Mouse (Mus musculus): ENCODE data around the gene Otud5. TPM values are rescaled to one million over a fixed set of nuclear protein-coding genes. Genes with fewer than 3 reads are reported as not detected.
A peak's percentile ranks its signal among the peaks of the same experiment; 100 is the strongest.
"Not testable (repeated sequence)": the region's sequence is repeated elsewhere in the genome, so short reads cannot be mapped to it uniquely, and the experiment has no call there.

Otud5 gene
- polyA plus RNA-seq (2014; fragmentation: Nextera tagmentation; extraction: Ambion mirVana) = 35.9 and 40.8 TPM in 2 replicates

- DNase-seq (ENCODE audit: low spot score) (peak; percentile 92), ATAC-seq (ENCODE audit: insufficient read depth, low FRiP score, low TSS enrichment) (peak; percentile 98)
- H3K4me3 ChIP-seq (ENCODE audit: low read depth, low read length) = peak within 1 kb of the TSS; percentile 74
- H3K4me2 ChIP-seq (ENCODE audit: low read depth) = peak within 1 kb of the TSS; percentile 67
- no peaks in the 10 kb centered on the region for H3K9me3 ChIP-seq (ENCODE audit: control insufficient read depth, low read length)
- peaks cover 3% of the 10 kb centered on the region; the same call in 1 of the 2 replicates for H3K4me1 ChIP-seq (ENCODE audit: control insufficient read depth, insufficient read depth, low read length)
- 19% methylated on average over 66 of the region's 74 CpGs for WGBS
- peak within 1 kb of the TSS; percentile 77 for H3K9ac ChIP-seq (ENCODE audit: low read length)
- H3K27ac ChIP-seq (ENCODE audit: low read depth, low read length) = peak within 1 kb of the TSS; percentile 72
- H3K27me3 ChIP-seq (ENCODE audit: control insufficient read depth, insufficient read depth, low read length) = no peaks in the 10 kb centered on the region
- no peaks in the 10 kb centered on the region for H3K36me3 ChIP-seq (ENCODE audit: control insufficient read depth, insufficient read depth, low read length)
Observed at GRCm38 (mm10) chrX:7841163-7842162, at the start of gene Otud5. Gene Otud5, plus strand, starts transcription at chrX:7841364.

- DNase-seq (ENCODE audit: low spot score) = no peak
Observed at GRCm38 (mm10) chrX:7793361-7793760, 47.8 kb upstream of the Otud5 start.

GRCm38 (mm10) chrX:7795016-7795415 is 46.1 kb upstream of the Otud5 start:
- no peak overlapping the region for H3K4me2 ChIP-seq (ENCODE audit: low read depth)
- no peak for ATAC-seq (ENCODE audit: insufficient read depth, low FRiP score, low TSS enrichment)
- 26% methylated on average over 7 of the region's 7 CpGs for WGBS

More at GRCm38 (mm10) chrX:7793361-7793760, 47.8 kb upstream of the Otud5 start:
- no peaks in the 10 kb centered on the region for H3K27me3 ChIP-seq (ENCODE audit: control insufficient read depth, insufficient read depth, low read length)
- H3K4me2 ChIP-seq (ENCODE audit: low read depth) = no peak overlapping the region
- H3K9ac ChIP-seq (ENCODE audit: low read length) = no peak overlapping the region
- no peaks in the 10 kb centered on the region for H3K9me3 ChIP-seq (ENCODE audit: control insufficient read depth, low read length)
- WGBS = 50% methylated on average over 3 of the region's 3 CpGs
- H3K27ac ChIP-seq (ENCODE audit: low read depth, low read length) = no peak overlapping the region
- no peak for ATAC-seq (ENCODE audit: insufficient read depth, low FRiP score, low TSS enrichment)
- H3K36me3 ChIP-seq (ENCODE audit: control insufficient read depth, insufficient read depth, low read length) = no peaks in the 10 kb centered on the region
- no peaks in the 10 kb centered on the region for H3K4me1 ChIP-seq (ENCODE audit: control insufficient read depth, insufficient read depth, low read length)
- no peak overlapping the region for H3K4me3 ChIP-seq (ENCODE audit: low read depth, low read length)

GRCm38 (mm10) chrX:7797327-7797726 is 43.8 kb upstream of the Otud5 start:
- no peak for DNase-seq (ENCODE audit: low spot score)
- H3K27ac ChIP-seq (ENCODE audit: low read depth, low read length) = no peak overlapping the region
- no peaks in the 10 kb centered on the region; the same call in none of the 2 replicates for H3K36me3 ChIP-seq (ENCODE audit: control insufficient read depth, insufficient read depth, low read length)
- H3K4me2 ChIP-seq (ENCODE audit: low read depth) = no peak overlapping the region
- no peak overlapping the region for H3K9ac ChIP-seq (ENCODE audit: low read length)
- ATAC-seq (ENCODE audit: insufficient read depth, low FRiP score, low TSS enrichment) = no peak
- no peak overlapping the region for H3K4me3 ChIP-seq (ENCODE audit: low read depth, low read length)
- H3K27me3 ChIP-seq (ENCODE audit: control insufficient read depth, insufficient read depth, low read length) = no peaks in the 10 kb centered on the region
- H3K4me1 ChIP-seq (ENCODE audit: control insufficient read depth, insufficient read depth, low read length) = no peaks in the 10 kb centered on the region
- WGBS = 86% methylated on average over 3 of the region's 3 CpGs
- no peaks in the 10 kb centered on the region for H3K9me3 ChIP-seq (ENCODE audit: control insufficient read depth, low read length)

More at GRCm38 (mm10) chrX:7795016-7795415, 46.1 kb upstream of the Otud5 start:
- Histone ChIP-seq H3K36me3 (ENCODE audit: control insufficient read depth, insufficient read depth, low read length) (no peaks in the 10 kb centered on the region; the same call in 1 of the 2 replicates), H3K27me3 (ENCODE audit: control insufficient read depth, insufficient read depth, low read length) (no peaks in the 10 kb centered on the region), H3K27ac (ENCODE audit: low read depth, low read length) (no peak overlapping the region), H3K9ac (ENCODE audit: low read length) (no peak overlapping the region), H3K9me3 (ENCODE audit: control insufficient read depth, low read length) (no peaks in the 10 kb centered on the region), H3K4me3 (ENCODE audit: low read depth, low read length) (no peak overlapping the region), H3K4me1 (ENCODE audit: control insufficient read depth, insufficient read depth, low read length) (no peaks in the 10 kb centered on the region)
- no peak for DNase-seq (ENCODE audit: low spot score)

- 98% methylated on average over 2 of the region's 2 CpGs for WGBS
- not testable (repeated sequence) for H3K27ac ChIP-seq (ENCODE audit: low read depth, low read length); H3K9ac ChIP-seq (ENCODE audit: low read length); H3K4me2 ChIP-seq (ENCODE audit: low read depth); H3K36me3 ChIP-seq (ENCODE audit: control insufficient read depth, insufficient read depth, low read length); H3K27me3 ChIP-seq (ENCODE audit: control insufficient read depth, insufficient read depth, low read length); H3K4me1 ChIP-seq (ENCODE audit: control insufficient read depth, insufficient read depth, low read length); H3K4me3 ChIP-seq (ENCODE audit: low read depth, low read length); ATAC-seq (ENCODE audit: insufficient read depth, low FRiP score, low TSS enrichment); H3K9me3 ChIP-seq (ENCODE audit: control insufficient read depth, low read length); DNase-seq (ENCODE audit: low spot score)
Observed at GRCm38 (mm10) chrX:7802157-7802556, 39.0 kb upstream of the Otud5 start.

- H3K4me3 ChIP-seq (ENCODE audit: low read depth, low read length); H3K27me3 ChIP-seq (ENCODE audit: control insufficient read depth, insufficient read depth, low read length); DNase-seq (ENCODE audit: low spot score); H3K36me3 ChIP-seq (ENCODE audit: control insufficient read depth, insufficient read depth, low read length); H3K4me2 ChIP-seq (ENCODE audit: low read depth); H3K9ac ChIP-seq (ENCODE audit: low read length); ATAC-seq (ENCODE audit: insufficient read depth, low FRiP score, low TSS enrichment); H3K27ac ChIP-seq (ENCODE audit: low read depth, low read length); H3K4me1 ChIP-seq (ENCODE audit: control insufficient read depth, insufficient read depth, low read length); H3K9me3 ChIP-seq (ENCODE audit: control insufficient read depth, low read length): not testable (repeated sequence)
- WGBS = 55% methylated on average over 8 of the region's 8 CpGs
Observed at GRCm38 (mm10) chrX:7815016-7815415, 26.1 kb upstream of the Otud5 start.

- Histone ChIP-seq H3K27ac (ENCODE audit: low read depth, low read length) (no peak within 1 kb of the TSS), H3K9me3 (ENCODE audit: control insufficient read depth, low read length) (no peaks in the 10 kb centered on the region), H3K4me2 (ENCODE audit: low read depth) (peak within 1 kb of the TSS; percentile 38), H3K27me3 (ENCODE audit: control insufficient read depth, insufficient read depth, low read length) (no peaks in the 10 kb centered on the region), H3K4me3 (ENCODE audit: low read depth, low read length) (peak within 1 kb of the TSS; percentile 16), H3K9ac (ENCODE audit: low read length) (no peak within 1 kb of the TSS), H3K36me3 (ENCODE audit: control insufficient read depth, insufficient read depth, low read length) (no peaks in the 10 kb centered on the region), H3K4me1 (ENCODE audit: control insufficient read depth, insufficient read depth, low read length) (no peaks in the 10 kb centered on the region)
- peak; percentile 18 for DNase-seq (ENCODE audit: low spot score)
- WGBS = 25% methylated on average over 17 of the region's 24 CpGs
- no peak for ATAC-seq (ENCODE audit: insufficient read depth, low FRiP score, low TSS enrichment)
Observed at GRCm38 (mm10) chrX:7821865-7822779, 19.0 kb upstream of the Otud5 start, which contains the start of gene Kcnd1. Gene Kcnd1, plus strand, starts transcription at chrX:7822289.

GRCm38 (mm10) chrX:7837146-7837545 is 4.0 kb upstream of the Otud5 start:
- no peak overlapping the region for H3K9ac ChIP-seq (ENCODE audit: low read length)

More at GRCm38 (mm10) chrX:7837146-7837545, 4.0 kb upstream of the Otud5 start:
- no peaks in the 10 kb centered on the region for H3K36me3 ChIP-seq (ENCODE audit: control insufficient read depth, insufficient read depth, low read length)
- no peak overlapping the region for H3K27ac ChIP-seq (ENCODE audit: low read depth, low read length)
- H3K27me3 ChIP-seq (ENCODE audit: control insufficient read depth, insufficient read depth, low read length) = no peaks in the 10 kb centered on the region
- H3K4me3 ChIP-seq (ENCODE audit: low read depth, low read length) = no peak overlapping the region
- ATAC-seq (ENCODE audit: insufficient read depth, low FRiP score, low TSS enrichment) = no peak
- no peak for DNase-seq (ENCODE audit: low spot score)
- no peak overlapping the region for H3K4me2 ChIP-seq (ENCODE audit: low read depth)
- H3K9me3 ChIP-seq (ENCODE audit: control insufficient read depth, low read length) = no peaks in the 10 kb centered on the region
- WGBS = 81% methylated on average over 1 of the region's 1 CpGs
- H3K4me1 ChIP-seq (ENCODE audit: control insufficient read depth, insufficient read depth, low read length) = no peaks in the 10 kb centered on the region

All from neural tube, embryonic 11.5 days (tissue).